Mouse (Mus musculus): ENCODE data around the gene Sp7. TPM values are rescaled to one million over a fixed set of nuclear protein-coding genes. Genes with fewer than 3 reads are reported as not detected.
"Not testable (repeated sequence)": the region's sequence is repeated elsewhere in the genome, so short reads cannot be mapped to it uniquely, and the experiment has no call there.

Sp7 gene
- polyA plus RNA-seq, 1 experiment from 2014 or later: 0.55 TPM

DNA sequence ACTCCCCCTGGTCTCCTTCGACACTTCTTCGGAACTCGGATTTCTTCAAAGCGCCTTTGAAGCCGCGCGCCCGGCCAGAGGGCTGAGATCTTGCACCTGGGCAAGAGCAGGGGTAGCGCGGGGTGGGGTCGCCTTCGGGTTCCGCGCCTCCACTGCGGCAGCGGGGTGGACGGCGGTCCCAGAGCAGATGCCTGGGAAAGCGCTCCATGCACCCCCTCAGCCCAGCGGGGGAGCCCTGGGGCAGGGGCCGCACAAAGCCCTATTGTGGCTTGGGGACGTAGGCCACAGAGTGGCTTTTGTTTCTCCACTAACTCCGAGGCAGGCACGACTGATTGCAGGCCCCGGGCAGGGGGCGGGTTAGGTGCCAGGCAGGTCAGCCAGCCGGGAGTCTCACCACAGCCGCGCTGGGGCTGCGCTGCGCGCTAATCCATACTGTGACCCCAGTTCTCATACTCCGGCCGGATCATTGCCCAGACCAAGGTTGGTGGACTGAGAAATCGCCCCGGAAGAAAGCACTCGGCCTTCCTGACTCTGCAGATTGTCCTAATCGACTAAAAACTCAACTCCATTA, 11.0 kb downstream of the Sp7 start:
- WGBS: 1% methylated on average over 38 of the region's 38 CpGs
- peak; percentile 40 for ATAC-seq (ENCODE audit: borderline replicate concordance, extremely low read depth, low FRiP score, low TSS enrichment)
- Histone ChIP-seq H3K27ac (peak overlapping the region; percentile 93), H3K9me3 (no peaks in the 10 kb centered on the region), H3K27me3 (peaks cover 26% of the 10 kb centered on the region), H3K9ac (peak overlapping the region; percentile 78), H3K4me1 (peaks cover 44% of the 10 kb centered on the region), H3K4me2 (peak overlapping the region; percentile 97), H3K36me3 (no peaks in the 10 kb centered on the region), H3K4me3 (peak overlapping the region; percentile 54)

DNA sequence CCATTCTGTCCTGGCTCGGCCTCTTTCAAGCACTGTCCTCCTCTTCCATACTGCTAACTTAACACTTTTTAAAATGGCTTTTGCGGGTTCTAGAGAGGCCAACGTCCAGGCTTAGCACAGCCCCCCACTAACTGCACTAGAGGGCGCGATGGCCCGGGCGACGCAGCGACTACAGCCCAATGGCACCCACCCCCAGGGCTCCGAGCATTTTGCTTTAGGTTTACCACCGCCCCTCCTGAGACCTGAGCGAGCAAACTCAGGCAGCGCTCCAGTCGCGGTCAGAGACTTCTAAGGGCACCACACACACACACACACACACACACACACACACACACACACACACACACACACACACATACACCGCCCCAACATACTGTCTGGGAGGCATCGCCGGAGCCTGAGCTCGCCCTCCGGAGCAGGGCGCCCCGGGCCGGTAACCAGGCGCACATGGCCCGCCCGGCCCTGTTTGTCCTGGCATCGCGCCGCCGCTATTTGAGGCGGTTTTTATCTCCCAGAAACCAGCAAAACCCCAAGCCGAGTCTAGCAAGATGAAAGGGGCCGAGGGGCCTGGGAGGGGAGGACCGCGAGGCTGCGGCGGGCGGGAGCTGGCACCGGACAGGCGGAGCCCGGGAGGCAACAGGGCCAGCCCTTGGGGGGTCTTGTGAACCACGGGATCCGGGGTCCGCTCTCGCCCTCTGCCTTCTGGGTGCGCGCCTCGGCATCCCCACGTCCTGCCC, 11.7 kb downstream of the Sp7 start:
- H3K4me3 ChIP-seq: peak overlapping the region; percentile 54
- H3K27me3 ChIP-seq: peaks cover 26% of the 10 kb centered on the region
- no peaks in the 10 kb centered on the region for H3K9me3 ChIP-seq
- ATAC-seq (ENCODE audit: borderline replicate concordance, extremely low read depth, low FRiP score, low TSS enrichment): peak; percentile 63
- H3K36me3 ChIP-seq: no peaks in the 10 kb centered on the region
- H3K9ac ChIP-seq: peak overlapping the region; percentile 78
- WGBS: under 1% methylated on average over 49 of the region's 49 CpGs
- peaks cover 44% of the 10 kb centered on the region for H3K4me1 ChIP-seq
- peak overlapping the region; percentile 97 for H3K4me2 ChIP-seq
- H3K27ac ChIP-seq: peak overlapping the region; percentile 93

DNA sequence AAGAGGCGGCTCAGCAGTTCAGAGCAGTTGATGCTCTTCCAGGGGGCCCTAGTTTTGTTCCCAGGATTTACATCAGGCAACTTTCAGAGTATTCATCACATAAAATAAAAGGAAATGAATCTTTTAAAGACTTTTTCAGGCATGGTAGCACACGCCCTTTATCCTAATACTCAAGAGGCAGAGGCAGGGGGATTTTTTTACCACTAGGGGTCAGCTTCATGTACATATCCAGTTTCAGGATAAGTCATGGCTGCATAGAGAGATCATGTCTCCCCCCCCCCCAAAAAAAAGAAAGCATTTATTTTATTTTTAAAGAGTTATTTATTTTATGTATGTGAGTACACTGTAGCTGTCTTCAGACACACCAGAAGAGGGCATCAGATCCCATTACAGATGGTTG, 13.0 kb downstream of the Sp7 start:
- Histone ChIP-seq H3K9me3 (no peaks in the 10 kb centered on the region), H3K36me3 (no peaks in the 10 kb centered on the region), H3K4me1 (peaks cover 52% of the 10 kb centered on the region), H3K4me2 (no peak overlapping the region), H3K4me3 (no peak overlapping the region), H3K27me3 (peaks cover 25% of the 10 kb centered on the region), H3K9ac (no peak overlapping the region), H3K27ac (no peak overlapping the region)
- 67% methylated on average over 2 of the region's 2 CpGs for WGBS
- ATAC-seq (ENCODE audit: borderline replicate concordance, extremely low read depth, low FRiP score, low TSS enrichment): no peak

DNA sequence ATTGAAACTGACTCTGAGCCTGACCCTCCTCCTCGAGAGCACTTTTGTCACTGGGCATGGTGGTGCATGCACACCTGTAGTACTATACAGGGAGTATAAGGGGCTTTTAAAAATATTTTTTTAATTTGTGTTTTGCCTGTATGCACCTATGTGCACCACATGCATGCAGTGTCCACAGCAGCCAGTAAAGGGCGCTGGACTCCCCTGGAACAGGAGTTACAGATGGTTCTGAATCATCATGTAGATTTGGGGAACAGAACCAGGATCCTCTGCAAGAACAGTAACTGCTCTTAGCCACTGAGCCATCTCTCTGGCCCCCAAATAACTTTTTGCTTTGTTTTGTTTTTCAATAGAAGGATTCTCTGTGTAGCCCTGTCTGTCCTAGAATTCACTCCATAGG, 14.8 kb downstream of the Sp7 start:
- H3K9ac ChIP-seq: no peak overlapping the region
- H3K27ac ChIP-seq: no peak overlapping the region
- H3K4me1 ChIP-seq: peaks cover 36% of the 10 kb centered on the region
- no peak for ATAC-seq (ENCODE audit: borderline replicate concordance, extremely low read depth, low FRiP score, low TSS enrichment)
- 39% methylated on average over 2 of the region's 2 CpGs for WGBS
- no peak overlapping the region for H3K4me2 ChIP-seq
- H3K27me3 ChIP-seq: peaks cover 7% of the 10 kb centered on the region; the same call in 1 of the 2 replicates
- H3K9me3 ChIP-seq: no peaks in the 10 kb centered on the region
- peaks cover 5% of the 10 kb centered on the region; the same call in 1 of the 2 replicates for H3K36me3 ChIP-seq
- H3K4me3 ChIP-seq: no peak overlapping the region

DNA sequence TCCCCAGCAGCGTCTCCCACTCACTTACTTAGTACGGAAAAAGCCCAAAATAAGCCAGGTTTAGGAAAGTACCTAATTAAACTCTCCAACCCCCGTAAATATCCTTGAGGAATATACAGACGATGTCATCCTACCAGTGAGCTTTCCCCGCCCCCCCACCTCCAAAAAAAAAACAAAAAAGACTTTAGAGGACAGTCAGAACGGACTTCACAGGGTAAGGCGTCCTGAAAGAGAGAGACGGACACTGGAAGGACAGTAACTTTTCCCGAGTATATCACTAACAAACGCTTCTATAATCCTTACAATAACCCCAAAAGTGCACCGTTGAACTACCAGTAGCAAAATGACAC, 16.1 kb downstream of the Sp7 start:
- H3K4me2 ChIP-seq: peak overlapping the region; percentile 84
- H3K9ac ChIP-seq: peak overlapping the region; percentile 36
- peak overlapping the region; percentile 96 for H3K4me3 ChIP-seq
- no peaks in the 10 kb centered on the region for H3K9me3 ChIP-seq
- peaks cover 16% of the 10 kb centered on the region for H3K36me3 ChIP-seq
- peak; percentile 39; the same call in 1 of the 2 replicates for ATAC-seq (ENCODE audit: borderline replicate concordance, extremely low read depth, low FRiP score, low TSS enrichment)
- H3K27me3 ChIP-seq: no peaks in the 10 kb centered on the region
- peak overlapping the region; percentile 84 for H3K27ac ChIP-seq
- WGBS: 7% methylated on average over 11 of the region's 11 CpGs
- H3K4me1 ChIP-seq: peaks cover 25% of the 10 kb centered on the region

DNA sequence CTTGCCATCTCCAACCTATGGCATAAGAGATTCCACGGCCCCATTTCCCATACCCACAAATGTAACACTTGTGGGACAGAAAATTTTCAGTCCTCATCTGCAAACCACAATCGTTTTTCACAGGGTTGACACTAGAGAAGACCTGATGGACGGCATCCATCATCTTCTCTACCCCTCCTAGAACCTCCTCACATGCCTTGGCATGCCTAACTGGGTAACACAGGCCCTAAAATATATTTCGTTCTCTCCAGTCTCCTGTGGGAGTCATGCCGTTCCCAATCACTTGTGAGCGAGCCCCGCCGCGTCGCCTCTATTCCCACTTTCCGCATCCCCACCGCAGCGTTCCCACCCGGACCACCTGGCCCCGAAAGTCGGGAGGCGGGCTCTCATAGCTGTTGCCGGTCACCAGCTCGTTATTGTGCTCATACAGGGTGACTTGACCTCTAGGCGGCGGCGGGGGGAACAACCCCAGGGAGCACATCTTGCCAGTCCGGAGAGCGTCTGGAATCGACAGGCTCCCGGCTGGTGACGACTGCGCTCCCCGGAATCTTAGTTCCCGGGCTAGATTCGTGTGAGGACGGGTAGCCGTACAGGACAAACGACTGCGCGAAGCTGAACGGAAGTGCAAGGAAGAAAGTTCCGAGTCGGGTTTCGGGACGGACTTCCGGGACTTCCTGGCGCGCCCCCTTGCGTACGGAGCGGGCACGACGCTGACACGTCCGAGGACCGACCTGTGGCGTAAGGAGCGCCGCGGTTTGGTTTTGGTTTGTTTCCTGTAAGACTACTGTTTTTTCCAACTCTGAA, 16.6 kb downstream of the Sp7 start, which contains the start of gene Aaas:
Gene Aaas (minus strand): TSS at position 634 of the 804 bp plus-strand sequence.
- peak; percentile 80 for ATAC-seq (ENCODE audit: borderline replicate concordance, extremely low read depth, low FRiP score, low TSS enrichment)
- H3K9ac ChIP-seq: peak within 1 kb of the TSS; percentile 95
- no peaks in the 10 kb centered on the region for H3K27me3 ChIP-seq
- whole genome bisulfite sequencing: under 1% methylated on average over 56 of the region's 56 CpGs
- no peaks in the 10 kb centered on the region for H3K9me3 ChIP-seq
- peak within 1 kb of the TSS; percentile 96 for H3K4me3 ChIP-seq
- peak within 1 kb of the TSS; percentile 84 for H3K4me2 ChIP-seq
- peak within 1 kb of the TSS; percentile 84 for H3K27ac ChIP-seq
- peaks cover 20% of the 10 kb centered on the region for H3K4me1 ChIP-seq
- H3K36me3 ChIP-seq: peaks cover 22% of the 10 kb centered on the region

DNA sequence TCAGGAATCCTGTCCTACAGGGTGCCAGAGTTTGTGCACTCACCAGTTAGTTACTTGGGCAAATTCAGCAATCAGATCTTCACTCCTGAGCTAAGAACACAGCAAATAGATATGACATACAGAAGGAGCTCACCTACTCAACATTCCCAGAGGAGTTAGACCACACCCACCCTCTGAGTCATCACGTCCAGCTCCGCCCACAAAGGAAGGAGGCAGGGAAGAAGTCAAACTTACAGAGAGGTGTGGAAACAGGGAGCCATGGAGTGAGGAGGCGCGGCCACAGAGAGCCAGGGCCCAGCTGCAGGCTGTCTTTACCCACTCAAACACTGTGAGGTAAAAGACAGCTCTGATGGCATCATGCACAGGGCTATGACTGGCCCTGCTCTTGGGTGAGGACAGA, 20.5 kb downstream of the Sp7 start:
- Histone ChIP-seq H3K9me3 (no peaks in the 10 kb centered on the region), H3K4me1 (peaks cover 12% of the 10 kb centered on the region), H3K4me3 (no peak overlapping the region), H3K27me3 (no peaks in the 10 kb centered on the region), H3K9ac (no peak overlapping the region), H3K27ac (no peak overlapping the region), H3K4me2 (no peak overlapping the region), H3K36me3 (peaks cover 40% of the 10 kb centered on the region)
- no peak for ATAC-seq (ENCODE audit: borderline replicate concordance, extremely low read depth, low FRiP score, low TSS enrichment)
- 52% methylated on average over 4 of the region's 4 CpGs for WGBS

DNA sequence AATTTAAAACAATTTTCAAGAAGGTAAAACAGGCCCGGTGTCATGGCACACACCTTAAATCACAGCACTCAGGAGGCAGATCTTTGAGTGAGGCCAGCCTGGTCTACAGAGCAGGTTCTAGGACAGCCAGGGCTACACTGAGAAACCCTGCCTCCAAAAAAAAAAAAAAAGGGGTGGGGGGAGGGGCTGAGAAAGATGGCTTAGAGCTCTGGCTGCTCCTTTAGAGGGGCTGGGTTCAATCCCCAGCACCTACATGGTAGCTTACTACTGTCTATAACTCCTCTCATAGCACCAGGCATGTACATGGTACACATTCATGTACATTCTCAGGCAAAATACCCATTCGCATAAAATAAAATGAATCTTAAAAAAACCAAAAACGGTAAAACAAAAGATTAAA, 22.5 kb downstream of the Sp7 start:
- Histone ChIP-seq H3K27me3 (no peaks in the 10 kb centered on the region), H3K9ac (no peak overlapping the region), H3K9me3 (no peaks in the 10 kb centered on the region), H3K4me1 (peaks cover 2% of the 10 kb centered on the region; the same call in 1 of the 2 replicates), H3K4me2 (no peak overlapping the region), H3K27ac (no peak overlapping the region), H3K36me3 (peaks cover 52% of the 10 kb centered on the region), H3K4me3 (no peak overlapping the region)
- ATAC-seq (ENCODE audit: borderline replicate concordance, extremely low read depth, low FRiP score, low TSS enrichment): no peak
- 86% methylated on average over 3 of the region's 3 CpGs for WGBS

DNA sequence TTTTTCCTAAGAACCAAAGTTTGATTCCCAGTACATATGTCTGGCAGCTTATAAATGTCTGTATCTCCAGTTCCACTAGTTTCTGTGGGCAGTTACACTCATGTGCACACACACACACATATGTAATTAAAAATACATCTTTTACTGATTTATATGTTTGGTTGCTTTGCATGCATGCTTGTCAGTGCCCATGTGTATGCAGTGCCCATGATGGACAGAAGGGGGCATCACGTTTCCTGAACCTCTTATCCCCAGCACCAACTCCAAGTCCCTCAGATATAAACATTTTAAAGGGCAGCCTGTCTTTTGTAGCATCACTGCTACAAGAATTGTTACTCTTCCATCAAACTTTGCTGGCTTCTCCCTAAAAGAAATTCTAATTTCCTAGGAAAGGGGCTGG, 25.4 kb downstream of the Sp7 start:
- H3K9ac ChIP-seq: no peak overlapping the region
- no peaks in the 10 kb centered on the region for H3K27me3 ChIP-seq
- WGBS: 18% methylated on average over 1 of the region's 1 CpGs
- no peak overlapping the region for H3K4me2 ChIP-seq
- no peaks in the 10 kb centered on the region for H3K4me1 ChIP-seq
- no peak overlapping the region for H3K27ac ChIP-seq
- no peaks in the 10 kb centered on the region for H3K9me3 ChIP-seq
- H3K36me3 ChIP-seq: peaks cover 70% of the 10 kb centered on the region
- no peak for ATAC-seq (ENCODE audit: borderline replicate concordance, extremely low read depth, low FRiP score, low TSS enrichment)
- H3K4me3 ChIP-seq: no peak overlapping the region

DNA sequence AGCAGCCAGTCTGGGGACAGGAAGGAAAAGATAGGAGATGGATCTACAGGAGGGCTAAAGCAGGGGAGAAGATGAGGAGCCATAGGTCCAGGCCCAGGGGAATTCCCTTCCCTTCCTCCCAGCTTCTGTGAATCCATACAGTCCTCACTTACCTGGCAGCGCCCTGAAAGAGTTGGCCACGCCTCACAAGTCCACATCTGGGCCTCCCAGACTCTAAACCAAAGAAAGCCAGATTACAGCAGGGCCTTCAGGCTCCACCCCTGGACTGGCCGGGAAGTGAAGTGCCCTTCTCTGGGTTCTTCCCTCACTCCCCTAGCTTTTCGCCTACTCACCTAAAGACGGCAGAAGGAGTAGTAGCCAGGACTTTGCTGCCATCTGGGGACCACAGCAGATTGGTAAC, 27.4 kb downstream of the Sp7 start:
- H3K36me3 ChIP-seq: peaks cover 65% of the 10 kb centered on the region
- WGBS: 60% methylated on average over 5 of the region's 5 CpGs
- no peak overlapping the region for H3K9ac ChIP-seq
- H3K9me3 ChIP-seq: no peaks in the 10 kb centered on the region
- no peak overlapping the region for H3K27ac ChIP-seq
- no peak for ATAC-seq (ENCODE audit: borderline replicate concordance, extremely low read depth, low FRiP score, low TSS enrichment)
- no peaks in the 10 kb centered on the region for H3K4me1 ChIP-seq
- no peaks in the 10 kb centered on the region for H3K27me3 ChIP-seq
- H3K4me3 ChIP-seq: no peak overlapping the region
- H3K4me2 ChIP-seq: no peak overlapping the region

DNA sequence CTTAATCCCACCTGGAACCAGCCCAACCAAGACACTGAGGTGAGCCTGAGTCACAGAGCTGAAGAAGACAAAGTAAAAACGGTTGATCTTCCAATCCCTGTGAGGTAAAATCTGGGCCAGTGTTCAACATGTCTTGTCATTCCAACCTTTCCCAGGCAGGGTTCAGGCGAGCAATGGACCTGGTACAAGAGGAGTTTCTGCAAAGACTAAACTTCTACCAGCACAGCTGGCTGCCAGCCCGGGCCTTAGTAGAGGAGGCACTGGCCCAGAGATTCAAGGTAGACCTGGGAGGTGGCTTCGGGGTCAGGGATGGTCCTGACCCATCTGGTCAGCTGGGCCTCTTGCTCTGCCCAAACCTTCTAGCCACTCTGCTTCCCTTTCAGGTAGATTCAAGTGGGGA, 30.0 kb downstream of the Sp7 start:
- H3K4me3 ChIP-seq: no peak overlapping the region
- no peaks in the 10 kb centered on the region for H3K27me3 ChIP-seq
- 84% methylated on average over 4 of the region's 4 CpGs for WGBS
- H3K9ac ChIP-seq: no peak overlapping the region
- no peak for ATAC-seq (ENCODE audit: borderline replicate concordance, extremely low read depth, low FRiP score, low TSS enrichment)
- H3K9me3 ChIP-seq: no peaks in the 10 kb centered on the region
- peaks cover 70% of the 10 kb centered on the region for H3K36me3 ChIP-seq
- H3K4me1 ChIP-seq: peaks cover 12% of the 10 kb centered on the region
- H3K4me2 ChIP-seq: no peak overlapping the region
- H3K27ac ChIP-seq: no peak overlapping the region

DNA sequence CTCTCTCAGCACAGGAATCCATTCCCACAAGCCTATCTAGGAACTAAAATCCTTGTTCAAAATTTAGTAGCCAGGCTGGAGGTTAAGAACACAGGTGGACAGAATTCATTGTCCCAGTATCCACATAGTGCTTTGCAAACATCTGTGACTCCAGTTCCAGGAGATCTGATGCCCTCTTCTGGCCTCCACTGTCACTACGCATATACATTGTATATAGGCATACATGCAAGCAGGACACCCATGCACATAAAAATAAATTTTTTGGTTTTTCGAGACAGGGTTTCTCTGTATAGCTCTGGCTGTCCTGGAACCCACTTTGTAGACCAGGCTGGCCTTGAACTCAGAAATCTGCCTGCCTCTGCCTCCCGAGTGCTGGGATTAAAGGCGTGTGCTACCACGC, 31.1 kb downstream of the Sp7 start:
- Histone ChIP-seq H3K36me3 (peaks cover 70% of the 10 kb centered on the region), H3K4me1 (peaks cover 18% of the 10 kb centered on the region)
- not testable (repeated sequence) for ATAC-seq (ENCODE audit: borderline replicate concordance, extremely low read depth, low FRiP score, low TSS enrichment); H3K27ac ChIP-seq; H3K9me3 ChIP-seq; H3K27me3 ChIP-seq; H3K4me3 ChIP-seq; H3K4me2 ChIP-seq; H3K9ac ChIP-seq
- 92% methylated on average over 5 of the region's 5 CpGs for WGBS

Measured in lung, embryonic 15.5 days (tissue).